Mouse (Mus musculus) heart, adult 11 months (tissue): ENCODE measurements around the gene Ptprm.

Experiments
- DNase-seq: peaks from one replicate; pipeline ENCODE4 v3.0.0; 2022

Gene Ptprm

GRCm38 (mm10) chr17:66619996-66620656, 734.1 kb downstream of the Ptprm start:
- DNase-seq: no peak

- no peak for DNase-seq
Observed at GRCm38 (mm10) chr17:66619255-66619826, 734.9 kb downstream of the Ptprm start.
